Mouse (Mus musculus) spleen, adult 2 months (tissue): ENCODE results near the gene Igf2bp1.

Source experiments
- CTCF ChIP-seq: fragments of 200-500 bp; IDR thresholded peaks from 2 replicates; pipeline ENCODE4 v1.5.1; 2011; ENCODE audit warnings: mild to moderate bottlenecking, inconsistent platforms; ENCODE audit not compliant: insufficient read depth, insufficient read length, insufficient replicate concordance; ENCODE audit errors: extremely low read depth
- POLR2A ChIP-seq: fragments of 200-500 bp; IDR thresholded peaks from 2 replicates; pipeline ENCODE4 v1.6.1; 2011; ENCODE audit warnings: low read depth, low read length, inconsistent platforms

GRCm38 (mm10) chr11:96037499-96037898 lies 31.8 kb upstream of the Igf2bp1 start:
- TF ChIP-seq POLR2A (no peak), CTCF (no peak)
